Mouse (Mus musculus): ENCODE results near the gene Paqr6. TPM values are rescaled to one million over a fixed set of nuclear protein-coding genes. Genes with fewer than 3 reads are reported as not detected.
"Not testable (repeated sequence)": the region's sequence is repeated elsewhere in the genome, so short reads cannot be mapped to it uniquely, and the experiment has no call there.

Gene Paqr6
- polyA plus RNA-seq, 1 experiment from 2014 or later = 0.35 TPM

DNA sequence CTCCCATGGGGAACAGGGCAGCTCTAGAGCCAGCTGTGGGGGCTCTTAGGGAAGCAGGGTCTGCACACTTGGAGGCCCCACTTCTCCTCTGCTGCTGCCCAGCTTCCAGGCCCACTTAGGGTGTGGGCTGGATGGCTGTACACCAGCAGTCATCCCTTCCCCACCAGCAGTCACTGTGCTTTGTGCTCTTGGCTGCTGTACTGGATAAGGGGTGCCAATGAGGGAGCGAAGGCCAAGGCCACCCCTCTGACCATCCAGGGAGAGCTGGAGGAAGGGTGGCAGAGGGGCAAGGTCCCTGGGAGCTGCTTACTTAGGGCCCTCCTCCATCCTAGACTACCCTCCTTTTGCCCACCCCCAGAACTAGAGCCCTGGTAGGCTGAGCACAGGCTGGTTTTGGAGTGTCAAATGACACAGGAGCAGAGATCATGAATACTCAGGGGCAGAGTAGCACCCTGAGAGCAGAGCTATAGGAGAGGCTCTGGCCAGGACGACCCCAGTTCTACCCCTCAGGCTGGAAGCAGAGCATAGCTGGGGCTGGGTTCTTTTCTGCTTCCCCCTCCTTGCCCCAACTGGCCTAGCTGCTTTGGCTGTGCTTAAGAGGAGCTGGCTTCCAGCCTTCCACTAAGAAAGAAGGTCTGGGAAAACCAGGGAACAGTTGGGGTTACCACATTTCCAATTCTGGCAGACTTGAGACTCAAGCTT lies 2.6 kb upstream of the Paqr6 start:
- Histone ChIP-seq H3K4me3 (ENCODE audit: low read depth, low read length) (no peak overlapping the region), H3K9me3 (ENCODE audit: control insufficient read depth, low read length) (no peaks in the 10 kb centered on the region), H3K9ac (replicated peaks; ENCODE audit: low read depth, low read length) (no peak overlapping the region), H3K27me3 (ENCODE audit: control insufficient read depth, insufficient read depth, low read length) (no peaks in the 10 kb centered on the region), H3K36me3 (ENCODE audit: control insufficient read depth, insufficient read depth, low read length) (peaks cover 48% of the 10 kb centered on the region), H3K27ac (ENCODE audit: low read depth, low read length) (no peak overlapping the region), H3K4me1 (ENCODE audit: control insufficient read depth, insufficient read depth, low read length) (no peaks in the 10 kb centered on the region), H3K4me2 (ENCODE audit: low read depth, low read length) (no peak overlapping the region)
- no peak for ATAC-seq (ENCODE audit: low read depth)
- 86% methylated on average over 2 of the region's 2 CpGs for WGBS

DNA sequence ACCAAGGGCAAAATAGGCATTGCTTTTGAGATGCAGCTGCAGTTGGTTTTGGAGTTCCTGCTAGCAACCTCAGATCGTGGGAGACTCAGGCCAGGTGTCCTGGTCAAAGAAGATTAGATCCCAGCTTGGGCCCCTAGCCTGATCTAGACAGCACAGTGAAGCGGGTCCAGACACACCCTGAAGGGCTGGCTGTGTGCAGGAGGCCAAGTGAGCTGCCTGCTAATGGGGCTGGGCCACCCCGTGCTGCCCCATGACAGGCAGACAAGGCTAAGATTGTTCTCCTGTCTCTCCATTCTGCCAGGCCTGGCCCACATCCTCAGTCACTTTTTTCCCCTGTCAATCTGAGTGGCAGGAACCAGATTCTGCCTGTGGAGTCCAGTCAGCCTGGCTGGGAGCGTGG lies 684 bp upstream of the Paqr6 start:
- H3K36me3 ChIP-seq (ENCODE audit: control insufficient read depth, insufficient read depth, low read length) = peaks cover 30% of the 10 kb centered on the region

DNA sequence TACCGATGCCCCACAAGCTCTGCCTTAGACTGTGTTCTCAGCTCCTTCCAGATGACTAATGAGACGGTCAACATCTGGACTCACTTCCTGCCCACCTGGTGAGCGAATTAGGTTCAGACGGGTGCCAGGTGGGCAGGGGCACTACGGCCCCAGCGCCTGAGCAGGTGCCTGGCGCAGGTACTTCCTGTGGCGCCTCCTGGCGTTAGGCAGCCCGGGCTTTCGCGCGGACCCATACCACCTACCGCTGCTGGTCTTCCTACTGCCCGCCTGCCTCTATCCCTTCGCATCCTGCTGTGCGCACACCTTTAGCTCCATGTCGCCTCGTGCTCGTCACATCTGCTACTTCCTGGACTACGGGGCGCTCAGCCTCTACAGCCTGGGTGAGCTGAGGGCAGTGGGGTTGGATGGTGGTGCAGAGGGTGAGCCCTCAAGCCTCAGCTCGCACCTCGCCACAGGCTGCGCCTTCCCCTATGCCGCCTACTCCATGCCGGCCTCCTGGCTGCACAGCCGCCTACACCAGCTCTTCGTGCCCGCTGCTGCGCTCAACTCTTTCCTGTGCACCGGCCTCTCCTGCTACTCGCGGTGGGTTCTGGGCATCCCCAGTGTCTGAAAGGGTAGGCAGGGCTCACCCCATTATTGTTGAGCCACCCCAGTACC lies 1.4 kb downstream of the Paqr6 start:
- WGBS = 44% methylated on average over 34 of the region's 34 CpGs
- H3K4me1 ChIP-seq (ENCODE audit: control insufficient read depth, insufficient read depth, low read length) = no peaks in the 10 kb centered on the region
- no peaks in the 10 kb centered on the region for H3K27me3 ChIP-seq (ENCODE audit: control insufficient read depth, insufficient read depth, low read length)
- no peaks in the 10 kb centered on the region for H3K9me3 ChIP-seq (ENCODE audit: control insufficient read depth, low read length)
- ATAC-seq (ENCODE audit: low read depth) = peak; percentile 20; the same call in 1 of the 2 replicates
- no peak overlapping the region for H3K27ac ChIP-seq (ENCODE audit: low read depth, low read length)
- H3K36me3 ChIP-seq (ENCODE audit: control insufficient read depth, insufficient read depth, low read length) = peaks cover 10% of the 10 kb centered on the region
- H3K9ac ChIP-seq (replicated peaks; ENCODE audit: low read depth, low read length) = no peak overlapping the region
- H3K4me2 ChIP-seq (ENCODE audit: low read depth, low read length) = no peak overlapping the region
- no peak overlapping the region for H3K4me3 ChIP-seq (ENCODE audit: low read depth, low read length)

More for the DNA sequence above, 684 bp upstream of the Paqr6 start:
- Histone ChIP-seq H3K4me2 (ENCODE audit: low read depth, low read length) (no peak overlapping the region), H3K27me3 (ENCODE audit: control insufficient read depth, insufficient read depth, low read length) (no peaks in the 10 kb centered on the region), H3K4me1 (ENCODE audit: control insufficient read depth, insufficient read depth, low read length) (no peaks in the 10 kb centered on the region), H3K27ac (ENCODE audit: low read depth, low read length) (no peak overlapping the region), H3K9me3 (ENCODE audit: control insufficient read depth, low read length) (no peaks in the 10 kb centered on the region), H3K4me3 (ENCODE audit: low read depth, low read length) (no peak overlapping the region), H3K9ac (replicated peaks; ENCODE audit: low read depth, low read length) (no peak overlapping the region)
- WGBS = 65% methylated on average over 4 of the region's 4 CpGs
- no peak for ATAC-seq (ENCODE audit: low read depth)

DNA sequence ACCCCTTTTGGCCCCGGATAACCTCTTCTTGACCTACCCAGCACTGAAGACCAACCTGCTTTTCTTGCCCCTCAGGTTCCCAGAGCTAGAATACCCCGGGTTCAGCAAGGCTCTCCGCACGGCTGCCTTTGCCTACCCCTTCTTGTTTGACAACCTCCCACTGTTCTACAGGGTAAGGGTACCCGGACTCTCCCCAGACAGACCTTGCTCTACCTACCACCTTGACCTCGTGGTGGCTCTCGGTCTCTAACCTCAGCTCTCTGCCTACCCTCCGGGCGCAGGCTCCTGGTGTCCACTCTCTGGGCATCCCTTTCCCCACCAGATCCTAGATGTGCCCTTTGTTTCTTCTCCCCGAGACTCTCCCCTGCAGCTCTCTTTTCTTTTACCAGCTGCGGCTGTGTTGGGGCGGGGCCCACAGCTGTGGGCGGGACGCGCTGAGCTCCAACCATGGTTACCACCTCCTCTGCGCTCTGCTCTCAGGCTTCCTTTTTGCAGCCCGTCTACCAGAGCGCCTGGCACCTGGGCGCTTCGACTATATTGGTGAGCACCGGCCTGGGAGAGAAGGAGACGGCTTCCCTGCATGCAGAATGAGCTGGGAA lies 2.5 kb downstream of the Paqr6 start:
- not testable (repeated sequence) for H3K9ac ChIP-seq (replicated peaks; ENCODE audit: low read depth, low read length); H3K27me3 ChIP-seq (ENCODE audit: control insufficient read depth, insufficient read depth, low read length); H3K4me1 ChIP-seq (ENCODE audit: control insufficient read depth, insufficient read depth, low read length); H3K4me3 ChIP-seq (ENCODE audit: low read depth, low read length); H3K9me3 ChIP-seq (ENCODE audit: control insufficient read depth, low read length); H3K36me3 ChIP-seq (ENCODE audit: control insufficient read depth, insufficient read depth, low read length); H3K27ac ChIP-seq (ENCODE audit: low read depth, low read length); H3K4me2 ChIP-seq (ENCODE audit: low read depth, low read length)
- peak; percentile 84 for ATAC-seq (ENCODE audit: low read depth)
- 4% methylated on average over 20 of the region's 22 CpGs for WGBS

DNA sequence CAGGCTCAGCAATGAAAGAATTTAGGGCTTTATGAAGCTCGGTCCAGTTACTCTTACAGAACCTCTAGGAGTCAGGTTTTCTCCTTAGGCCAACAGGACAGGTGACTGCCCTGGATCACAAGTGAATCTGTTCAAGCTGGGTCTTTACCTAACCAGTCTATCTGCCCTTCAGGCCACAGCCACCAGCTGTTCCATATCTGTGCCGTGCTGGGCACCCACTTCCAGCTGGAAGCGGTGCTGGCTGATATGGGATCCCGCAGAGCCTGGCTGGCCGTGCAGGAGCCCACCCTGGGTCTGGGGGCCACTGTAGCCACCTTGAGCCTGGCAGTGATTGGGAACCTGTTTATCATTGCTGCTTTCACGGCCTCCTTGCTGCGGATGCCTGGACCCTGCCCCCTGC lies 3.1 kb downstream of the Paqr6 start:
- H3K36me3 ChIP-seq (ENCODE audit: control insufficient read depth, insufficient read depth, low read length); H3K27me3 ChIP-seq (ENCODE audit: control insufficient read depth, insufficient read depth, low read length); H3K4me2 ChIP-seq (ENCODE audit: low read depth, low read length); H3K4me3 ChIP-seq (ENCODE audit: low read depth, low read length); H3K9me3 ChIP-seq (ENCODE audit: control insufficient read depth, low read length); H3K27ac ChIP-seq (ENCODE audit: low read depth, low read length); H3K4me1 ChIP-seq (ENCODE audit: control insufficient read depth, insufficient read depth, low read length); H3K9ac ChIP-seq (replicated peaks; ENCODE audit: low read depth, low read length): not testable (repeated sequence)
- ATAC-seq (ENCODE audit: low read depth) = peak; percentile 48; the same call in 1 of the 2 replicates
- WGBS = 46% methylated on average over 3 of the region's 7 CpGs

DNA sequence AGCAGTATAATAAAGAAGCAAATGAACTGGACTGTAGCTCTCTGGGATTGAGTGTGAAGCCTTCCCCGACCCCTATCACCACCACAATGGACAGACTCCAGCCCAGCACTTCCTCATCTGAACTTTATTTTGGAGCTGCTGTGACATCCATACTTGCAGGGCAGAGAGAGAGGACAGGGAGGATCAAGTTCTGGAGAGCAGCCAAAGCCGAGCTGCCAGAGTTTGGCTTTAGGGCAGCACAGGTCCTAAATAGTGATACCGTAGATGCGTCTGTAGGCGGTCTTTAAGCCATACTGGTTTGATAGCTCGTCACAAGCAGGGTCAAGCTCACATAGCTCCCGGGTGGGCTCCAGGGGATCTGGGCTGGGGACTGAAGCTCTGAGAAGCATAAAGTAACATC lies 4.1 kb downstream of the Paqr6 start:
- H3K36me3 ChIP-seq (ENCODE audit: control insufficient read depth, insufficient read depth, low read length); H3K4me3 ChIP-seq (ENCODE audit: low read depth, low read length); H3K9me3 ChIP-seq (ENCODE audit: control insufficient read depth, low read length); H3K4me1 ChIP-seq (ENCODE audit: control insufficient read depth, insufficient read depth, low read length); H3K9ac ChIP-seq (replicated peaks; ENCODE audit: low read depth, low read length); H3K4me2 ChIP-seq (ENCODE audit: low read depth, low read length); ATAC-seq (ENCODE audit: low read depth); H3K27ac ChIP-seq (ENCODE audit: low read depth, low read length); H3K27me3 ChIP-seq (ENCODE audit: control insufficient read depth, insufficient read depth, low read length): not testable (repeated sequence)
- WGBS = 94% methylated on average over 7 of the region's 7 CpGs

DNA sequence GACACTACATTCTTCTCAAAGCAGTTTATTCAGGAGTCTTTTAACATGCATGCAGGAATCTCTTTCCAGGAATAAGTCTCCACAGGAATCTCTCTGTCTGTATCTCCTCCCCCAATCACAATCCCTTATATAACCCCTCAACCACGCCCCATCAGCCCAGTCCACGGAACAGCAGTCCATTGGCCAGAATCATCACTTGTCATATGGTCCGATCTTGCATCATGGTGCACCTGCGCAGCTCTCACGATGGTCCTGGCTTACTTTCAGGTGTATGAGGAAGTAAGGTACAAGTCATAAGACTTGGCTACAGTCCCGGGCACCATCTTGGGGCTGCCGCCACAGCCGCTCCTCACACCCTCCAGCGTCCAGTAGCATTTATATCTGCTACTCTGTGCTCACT lies 8.3 kb downstream of the Paqr6 start, which contains the start of gene Bglap3:
TSS of gene Bglap3 (minus strand) at position 101 of the 400 bp plus-strand sequence.
- H3K9ac ChIP-seq (replicated peaks; ENCODE audit: low read depth, low read length); H3K9me3 ChIP-seq (ENCODE audit: control insufficient read depth, low read length); H3K36me3 ChIP-seq (ENCODE audit: control insufficient read depth, insufficient read depth, low read length); H3K27ac ChIP-seq (ENCODE audit: low read depth, low read length); H3K4me3 ChIP-seq (ENCODE audit: low read depth, low read length); ATAC-seq (ENCODE audit: low read depth); H3K27me3 ChIP-seq (ENCODE audit: control insufficient read depth, insufficient read depth, low read length); H3K4me1 ChIP-seq (ENCODE audit: control insufficient read depth, insufficient read depth, low read length); H3K4me2 ChIP-seq (ENCODE audit: low read depth, low read length): not testable (repeated sequence)
- WGBS = 96% methylated on average over 9 of the region's 9 CpGs

DNA sequence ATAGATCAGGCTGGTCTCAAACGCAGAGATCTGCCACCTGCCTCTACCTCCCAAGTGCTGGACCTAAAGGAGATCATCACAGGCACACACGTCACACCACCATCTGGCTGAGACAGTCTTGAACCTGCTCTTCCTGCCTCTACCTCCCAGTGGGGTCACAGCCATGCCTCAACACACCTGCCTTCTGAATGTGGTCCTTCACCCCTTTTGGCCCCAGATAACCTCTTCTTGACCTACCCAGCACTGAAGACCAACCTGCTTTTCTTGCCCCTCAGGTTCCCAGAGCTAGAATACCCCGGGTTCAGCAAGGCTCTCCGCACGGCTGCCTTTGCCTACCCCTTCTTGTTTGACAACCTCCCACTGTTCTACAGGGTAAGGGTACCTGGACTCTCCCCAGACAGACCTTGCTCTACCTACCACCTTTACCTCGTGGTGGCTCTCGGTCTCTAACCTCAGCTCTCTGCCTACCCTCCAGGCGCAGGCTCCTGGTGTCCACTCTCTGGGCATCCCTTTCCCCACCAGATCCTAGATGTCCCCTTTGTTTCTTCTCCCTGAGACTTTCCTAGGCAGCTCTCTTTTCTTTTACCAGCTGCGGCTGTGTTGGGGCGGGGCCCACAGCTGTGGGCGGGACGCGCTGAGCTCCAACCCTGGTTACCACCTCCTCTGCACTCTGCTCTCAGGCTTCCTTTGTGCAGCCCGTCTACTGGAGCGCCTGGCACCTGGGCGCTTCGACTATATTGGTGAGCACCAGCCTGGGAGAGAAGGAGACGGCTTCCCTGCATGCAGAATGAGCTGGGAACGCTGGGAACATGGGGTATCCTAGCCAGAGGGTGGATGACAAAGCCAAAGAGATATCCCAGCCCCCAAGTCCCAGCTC lies 11.6 kb downstream of the Paqr6 start:
- not testable (repeated sequence) for H3K27me3 ChIP-seq (ENCODE audit: control insufficient read depth, insufficient read depth, low read length); H3K9me3 ChIP-seq (ENCODE audit: control insufficient read depth, low read length); H3K4me3 ChIP-seq (ENCODE audit: low read depth, low read length); H3K4me1 ChIP-seq (ENCODE audit: control insufficient read depth, insufficient read depth, low read length); H3K9ac ChIP-seq (replicated peaks; ENCODE audit: low read depth, low read length); H3K36me3 ChIP-seq (ENCODE audit: control insufficient read depth, insufficient read depth, low read length)
- Histone ChIP-seq H3K4me2 (ENCODE audit: low read depth, low read length) (peak overlapping the region; percentile 20; the same call in 1 of the 2 replicates), H3K27ac (ENCODE audit: low read depth, low read length) (0 out of 2 replicates have a peak overlapping the region, but pooled peaks have one; percentile 40)
- peak; percentile 91 for ATAC-seq (ENCODE audit: low read depth)
- 10% methylated on average over 18 of the region's 19 CpGs for WGBS
